Mouse (Mus musculus) MEL (cell line): Measurements from ENCODE around the gene Fbh1. TPM values are rescaled to one million over a fixed set of nuclear protein-coding genes. Genes with fewer than 3 reads are reported as not detected.

ENCODE experiments used
- DNase-seq: peaks from one replicate; pipeline ENCODE4 v3.0.0; 2011; ENCODE audit warnings: low read depth, low spot score
- H3K27ac ChIP-seq: 2 replicates; pipeline ENCODE4 v1.5.1; 2012; ENCODE audit warnings: low read depth, mild to moderate bottlenecking, control low read depth, low read length, moderate library complexity; ENCODE audit not compliant: control insufficient read depth
- H3K27me3 ChIP-seq, 2 experiments: fragments of 150-350 bp in 1 of 2; sonication (generic) in 1 of 2; 2 replicates each; pipeline ENCODE4 v1.6.1; 2012; ENCODE audit warnings: low read length in 2 of 2, mild to moderate bottlenecking in 2 of 2, improper control_type of control experiment in 1 of 2, moderate library complexity in 1 of 2; ENCODE audit not compliant: insufficient read depth in 2 of 2, control insufficient read depth in 1 of 2
- H3K36me3 ChIP-seq, 2 experiments: 2 replicates each; pipeline ENCODE4 v1.6.1; 2012 to 2014; ENCODE audit warnings: low read length in 2 of 2, improper control_type of control experiment in 1 of 2, inconsistent platforms in 1 of 2, mild to moderate bottlenecking in 1 of 2; ENCODE audit not compliant: insufficient read depth in 2 of 2, control insufficient read depth in 1 of 2
- H3K4me1 ChIP-seq, 2 experiments: fragments of 150-350 bp in 1 of 2; sonication (generic) in 1 of 2; 2 replicates each; pipeline ENCODE4 v1.6.1; 2012; ENCODE audit warnings: low read length in 2 of 2, improper control_type of control experiment in 1 of 2, mild to moderate bottlenecking in 1 of 2; ENCODE audit not compliant: insufficient read depth in 2 of 2, control insufficient read depth in 1 of 2
- H3K4me3 ChIP-seq, 2 experiments: fragments of 150-350 bp in 1 of 2; sonication (generic) in 1 of 2; 2 replicates each; pipeline ENCODE4 v1.5.1; 2012; ENCODE audit warnings: low read depth in 2 of 2, low read length in 2 of 2, mild to moderate bottlenecking in 2 of 2, moderate library complexity in 2 of 2, control low read depth in 1 of 2, improper control_type of control experiment in 1 of 2; ENCODE audit not compliant: control insufficient read depth in 1 of 2, insufficient read depth in 1 of 2
- H3K79me2 ChIP-seq: 2 replicates; pipeline ENCODE4 v1.6.1; 2012; ENCODE audit warnings: mild to moderate bottlenecking, low read length, moderate library complexity; ENCODE audit not compliant: control insufficient read depth, poor library complexity, insufficient read depth
- H3K9ac ChIP-seq: 2 replicates; pipeline ENCODE4 v1.6.1; 2012; ENCODE audit warnings: low read depth, mild to moderate bottlenecking, control low read depth, low read length, moderate library complexity; ENCODE audit not compliant: control insufficient read depth, poor library complexity, severe bottlenecking
- H3K9me3 ChIP-seq: fragments of 150-350 bp; sonication (generic); replicated peaks from 2 replicates; pipeline ENCODE4 v1.6.1; 2012; ENCODE audit warnings: mild to moderate bottlenecking, low read length, improper control_type of control experiment, moderate library complexity; ENCODE audit not compliant: insufficient read depth
- CHD2 ChIP-seq: IDR thresholded peaks from 2 replicates; pipeline ENCODE4 v1.6.1; 2011; ENCODE audit warnings: low read length, improper control_type of control experiment
- JUND ChIP-seq: IDR thresholded peaks from 2 replicates; pipeline ENCODE4 v1.6.1; 2011; ENCODE audit warnings: low read depth, mild to moderate bottlenecking, improper control_type of control experiment, low read length
- MAFK ChIP-seq: IDR thresholded peaks from 2 replicates; pipeline ENCODE4 v1.6.1; 2011; ENCODE audit warnings: low read depth, mild to moderate bottlenecking, low read length, improper control_type of control experiment, borderline replicate concordance
- MXI1 ChIP-seq: IDR thresholded peaks from 2 replicates; pipeline ENCODE4 v1.6.1; 2011; ENCODE audit warnings: mild to moderate bottlenecking, low read depth, low read length, improper control_type of control experiment
- MYC ChIP-seq: IDR thresholded peaks from 2 replicates; pipeline ENCODE4 v1.6.1; 2011; ENCODE audit warnings: low read depth, mild to moderate bottlenecking, low read length, improper control_type of control experiment, moderate library complexity
- POLR2A ChIP-seq, 2 experiments: IDR thresholded peaks; 2 replicates each; pipeline ENCODE4 v1.6.1; 2011 to 2012; ENCODE audit warnings: low read length in 2 of 2, mild to moderate bottlenecking in 2 of 2, control low read depth in 1 of 2, improper control_type of control experiment in 1 of 2, low read depth in 1 of 2, moderate library complexity in 1 of 2; ENCODE audit not compliant: control insufficient read depth in 1 of 2, insufficient read depth in 1 of 2, poor library complexity in 1 of 2
- SIN3A ChIP-seq: IDR thresholded peaks from 2 replicates; pipeline ENCODE4 v1.6.1; 2012; ENCODE audit warnings: low read length, improper control_type of control experiment, inconsistent platforms
- SMC3 ChIP-seq: IDR thresholded peaks from 2 replicates; pipeline ENCODE4 v1.6.1; 2011; ENCODE audit warnings: low read depth, low read length, improper control_type of control experiment
- TAL1 ChIP-seq: IDR thresholded peaks from 2 replicates; pipeline ENCODE4 v1.6.1; 2012; ENCODE audit warnings: mild to moderate bottlenecking, inconsistent platforms, low read length, moderate library complexity, mixed read lengths
- TCF12 ChIP-seq: IDR thresholded peaks from 2 replicates; pipeline ENCODE4 v1.6.1; 2014; ENCODE audit warnings: low read depth, mild to moderate bottlenecking, inconsistent platforms, low read length, improper control_type of control experiment, moderate library complexity
- UBTF ChIP-seq: IDR thresholded peaks from 2 replicates; pipeline ENCODE4 v1.6.1; 2012; ENCODE audit warnings: low read depth, mild to moderate bottlenecking, inconsistent platforms, low read length, improper control_type of control experiment, moderate library complexity, borderline replicate concordance; ENCODE audit not compliant: insufficient read depth
- USF1 ChIP-seq: IDR thresholded peaks from 2 replicates; pipeline ENCODE4 v1.6.1; 2014; ENCODE audit warnings: low read depth, mild to moderate bottlenecking, inconsistent platforms, low read length, improper control_type of control experiment, moderate library complexity
- USF2 ChIP-seq, 2 experiments: IDR thresholded peaks; 2 replicates each; pipeline ENCODE4 v1.6.1; 2011 to 2012; ENCODE audit warnings: improper control_type of control experiment in 2 of 2, low read length in 2 of 2, borderline replicate concordance in 1 of 2, inconsistent platforms in 1 of 2, low read depth in 1 of 2, mild to moderate bottlenecking in 1 of 2; ENCODE audit not compliant: insufficient read depth in 1 of 2
- ZKSCAN1 ChIP-seq: IDR thresholded peaks from 2 replicates; pipeline ENCODE4 v1.6.1; 2012; ENCODE audit warnings: low read depth, mild to moderate bottlenecking, inconsistent platforms, low read length, improper control_type of control experiment, moderate library complexity
- ZMIZ1 ChIP-seq: IDR thresholded peaks from 2 replicates; pipeline ENCODE4 v1.6.1; 2012; ENCODE audit warnings: low read depth, mild to moderate bottlenecking, inconsistent platforms, low read length, improper control_type of control experiment, moderate library complexity
- ZNF384 ChIP-seq: IDR thresholded peaks from 2 replicates; pipeline ENCODE4 v1.6.1; 2012; ENCODE audit warnings: low read depth, mild to moderate bottlenecking, inconsistent platforms, low read length, improper control_type of control experiment
- polyA plus RNA-seq, 2 experiments: library from polyadenylated mRNA; stranded (reverse) in 1 of 2; unstranded in 1 of 2; fragments of >175 nt in 1 of 2; fragments of >200 nt in 1 of 2; gene quantifications; 2 replicates each; pipeline versions ENCODE4 v1.2.1 to v1.2.4; 2012; ENCODE audit warnings: low replicate concordance in 2 of 2, low read depth in 1 of 2; ENCODE audit not compliant: insufficient read length in 2 of 2, insufficient read depth in 1 of 2, missing spikeins in 1 of 2
- total RNA-seq: library from RNA; depleted of rRNA; stranded (reverse); fragments of 300-350 nt; gene quantifications from 2 replicates; pipeline ENCODE4 v1.2.3, GENCODE M21; 2012

The Fbh1 gene
- total and polyA plus RNA-seq, 3 experiments = 34.9 to 44.9 TPM; not detected in 1

GRCm38 (mm10) chr2:11777091-11778068 lies at the start of gene Fbh1, which contains the start of gene Ankrd16 (continued):
- TF ChIP-seq ZKSCAN1 (no peak), CHD2 (peak; percentile 89), MAFK (no peak), UBTF (no peak), TCF12 (peak; percentile 38)
- TF ChIP-seq, all 39 proteins: peak for 12

DNA sequence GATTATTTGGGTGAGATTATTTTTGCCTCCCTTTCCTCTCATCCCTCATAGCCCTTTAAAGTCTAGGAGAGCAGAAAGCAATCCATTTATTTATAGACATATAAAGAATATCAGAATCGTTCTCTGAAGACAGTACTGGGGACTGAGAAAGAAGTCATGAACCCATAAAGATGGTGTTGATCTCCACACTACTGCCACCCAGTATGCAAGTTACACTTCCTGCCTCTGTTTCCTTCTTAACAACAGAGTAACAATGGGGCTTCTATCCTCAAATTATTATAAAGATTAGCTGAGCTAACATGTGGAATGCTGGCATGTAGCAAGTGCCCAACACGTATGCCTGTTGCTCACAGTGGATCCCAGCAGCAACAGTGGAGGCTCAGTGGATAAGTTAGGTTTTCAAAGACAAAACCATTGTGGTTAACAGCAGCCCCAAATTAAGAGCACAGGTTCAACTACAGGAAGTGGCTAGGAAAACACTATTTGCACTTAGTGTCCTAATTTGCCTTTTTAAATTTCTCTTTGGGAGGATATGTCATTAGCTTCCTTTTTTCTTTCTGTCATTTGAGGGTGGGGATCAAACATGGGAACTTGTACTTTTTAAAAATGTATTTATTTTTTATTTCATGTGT lies 24.0 kb upstream of the Fbh1 start:
- TF ChIP-seq UBTF (no peak), TCF12 (no peak), ZKSCAN1 (no peak), USF1 (no peak), MXI1 (no peak), USF2 (IDR thresholded peaks at IDR 0.05; ENCODE audit: borderline replicate concordance in 1 of 2, insufficient read depth in 1 of 2, low read depth in 1 of 2, low read length in 2 of 2) (no peak), MAFK (no peak), JUND (no peak), TAL1 (no peak), SMC3 (no peak), ZMIZ1 (no peak), SIN3A (no peak), MYC (no peak), ZNF384 (no peak), POLR2A (IDR thresholded peaks at IDR 0.05; ENCODE audit: control insufficient read depth in 1 of 2, insufficient read depth in 1 of 2, low read depth in 1 of 2, low read length in 2 of 2, poor library complexity in 1 of 2) (no peak)
- H3K36me3 ChIP-seq = no peaks in the 10 kb centered on the region
- no peak overlapping the region for H3K27ac ChIP-seq
- no peaks in the 10 kb centered on the region for H3K9me3 ChIP-seq
- H3K4me3 ChIP-seq = no peak overlapping the region
- no peaks in the 10 kb centered on the region for H3K79me2 ChIP-seq
- DNase-seq = no peak
- no peaks in the 10 kb centered on the region for H3K4me1 ChIP-seq
- no peaks in the 10 kb centered on the region for H3K27me3 ChIP-seq
- H3K9ac ChIP-seq = no peak overlapping the region
